Mouse (Mus musculus): ENCODE results near the gene Rab34.

GRCm38 (mm10) chr11:78166161-78166560 is 22.1 kb upstream of the Rab34 start:
- TF ChIP-seq GATA1 (IDR thresholded peaks at IDR 0.05; ENCODE audit: borderline replicate concordance, low read length) (no peak), FLI1 (IDR thresholded peaks at IDR 0.05; ENCODE audit: low read length) (no peak)

All from megakaryocyte, embryonic 14.5 days (primary cell).